Mouse (Mus musculus): ENCODE data around the gene Pikfyve. TPM values are rescaled to one million over a fixed set of nuclear protein-coding genes. Genes with fewer than 3 reads are reported as not detected.

Gene Pikfyve
- polyA plus RNA-seq, 1 experiment, result 12.9 TPM

- peak overlapping the region; percentile 100 for H3K4me3 ChIP-seq (replicated peaks; ENCODE audit: insufficient read depth, low read depth, low read length)
- TF ChIP-seq CTCF (IDR thresholded peaks at IDR 0.05; ENCODE audit: borderline replicate concordance, insufficient read depth, low read depth, low read length), result peak; percentile 47; the same call in 1 of the 2 replicates
- no peak for TF ChIP-seq POLR2A (IDR thresholded peaks at IDR 0.05; ENCODE audit: borderline replicate concordance, insufficient read depth, low read length)
- H3K4me1 ChIP-seq (ENCODE audit: control insufficient read depth, insufficient read depth, low read length), result peaks cover 3% of the 10 kb centered on the region; the same call in 1 of the 2 replicates
- WGBS, result 17% methylated on average over 12 of the region's 12 CpGs
- DNase-seq, result peak in 1 of 2 experiments; percentile 24
- no peaks in the 10 kb centered on the region for H3K27me3 ChIP-seq (ENCODE audit: control insufficient read depth, insufficient read depth, low read length)
- peak overlapping the region; percentile 87; the same call in 1 of the 2 replicates for H3K27ac ChIP-seq (ENCODE audit: insufficient read depth, low read length)
These were observed 818 bp upstream of the Pikfyve start for GRCm38 (mm10) chr1:65185524-65186205.

GRCm38 (mm10) chr1:65187074-65187430 is 569 bp downstream of the Pikfyve start:
- no peak overlapping the region for H3K27ac ChIP-seq (ENCODE audit: insufficient read depth, low read length)
- H3K27me3 ChIP-seq (ENCODE audit: control insufficient read depth, insufficient read depth, low read length), result no peaks in the 10 kb centered on the region
- TF ChIP-seq CTCF (IDR thresholded peaks at IDR 0.05; ENCODE audit: borderline replicate concordance, insufficient read depth, low read depth, low read length), result no peak
- DNase-seq, result no peak
- peaks cover 3% of the 10 kb centered on the region; the same call in 1 of the 2 replicates for H3K4me1 ChIP-seq (ENCODE audit: control insufficient read depth, insufficient read depth, low read length)
- H3K4me3 ChIP-seq (replicated peaks; ENCODE audit: insufficient read depth, low read depth, low read length), result peak overlapping the region; percentile 76
- under 1% methylated on average over 6 of the region's 6 CpGs for WGBS

- Histone ChIP-seq H3K27me3 (ENCODE audit: control insufficient read depth, insufficient read depth, low read length) (no peaks in the 10 kb centered on the region), H3K4me1 (ENCODE audit: control insufficient read depth, insufficient read depth, low read length) (peaks cover 3% of the 10 kb centered on the region; the same call in 1 of the 2 replicates), H3K4me3 (replicated peaks; ENCODE audit: insufficient read depth, low read depth, low read length) (no peak overlapping the region), H3K27ac (ENCODE audit: insufficient read depth, low read length) (no peak overlapping the region)
- no peak for DNase-seq
- 84% methylated on average over 4 of the region's 4 CpGs for WGBS
- TF ChIP-seq POLR2A (IDR thresholded peaks at IDR 0.05; ENCODE audit: borderline replicate concordance, insufficient read depth, low read length) (no peak), CTCF (IDR thresholded peaks at IDR 0.05; ENCODE audit: borderline replicate concordance, insufficient read depth, low read depth, low read length) (no peak)
These were observed 3.7 kb downstream of the Pikfyve start for GRCm38 (mm10) chr1:65190172-65190571.

- Histone ChIP-seq H3K27me3 (ENCODE audit: control insufficient read depth, insufficient read depth, low read length) (no peaks in the 10 kb centered on the region), H3K4me1 (ENCODE audit: control insufficient read depth, insufficient read depth, low read length) (no peaks in the 10 kb centered on the region), H3K4me3 (replicated peaks; ENCODE audit: insufficient read depth, low read depth, low read length) (no peak overlapping the region), H3K27ac (ENCODE audit: insufficient read depth, low read length) (no peak overlapping the region)
- TF ChIP-seq CTCF (IDR thresholded peaks at IDR 0.05; ENCODE audit: borderline replicate concordance, insufficient read depth, low read depth, low read length) (no peak), POLR2A (IDR thresholded peaks at IDR 0.05; ENCODE audit: borderline replicate concordance, insufficient read depth, low read length) (no peak)
- 96% methylated on average over 2 of the region's 2 CpGs for WGBS
- DNase-seq, result no peak
These were observed 6.7 kb downstream of the Pikfyve start for GRCm38 (mm10) chr1:65193226-65193625.

GRCm38 (mm10) chr1:65198425-65198824 is 11.9 kb downstream of the Pikfyve start:
- Histone ChIP-seq H3K4me3 (replicated peaks; ENCODE audit: insufficient read depth, low read depth, low read length) (no peak overlapping the region), H3K27ac (ENCODE audit: insufficient read depth, low read length) (no peak overlapping the region), H3K4me1 (ENCODE audit: control insufficient read depth, insufficient read depth, low read length) (no peaks in the 10 kb centered on the region), H3K27me3 (ENCODE audit: control insufficient read depth, insufficient read depth, low read length) (no peaks in the 10 kb centered on the region)
- 90% methylated on average over 2 of the region's 2 CpGs for WGBS
- DNase-seq, result no peak
- TF ChIP-seq POLR2A (IDR thresholded peaks at IDR 0.05; ENCODE audit: borderline replicate concordance, insufficient read depth, low read length), result no peak
- TF ChIP-seq CTCF (IDR thresholded peaks at IDR 0.05; ENCODE audit: borderline replicate concordance, insufficient read depth, low read depth, low read length), result no peak

- no peaks in the 10 kb centered on the region for H3K4me1 ChIP-seq (ENCODE audit: control insufficient read depth, insufficient read depth, low read length)
- no peak overlapping the region for H3K4me3 ChIP-seq (replicated peaks; ENCODE audit: insufficient read depth, low read depth, low read length)
- no peak overlapping the region for H3K27ac ChIP-seq (ENCODE audit: insufficient read depth, low read length)
- TF ChIP-seq POLR2A (IDR thresholded peaks at IDR 0.05; ENCODE audit: borderline replicate concordance, insufficient read depth, low read length), result no peak
- TF ChIP-seq CTCF (IDR thresholded peaks at IDR 0.05; ENCODE audit: borderline replicate concordance, insufficient read depth, low read depth, low read length), result no peak
- 96% methylated on average over 2 of the region's 2 CpGs for WGBS
- H3K27me3 ChIP-seq (ENCODE audit: control insufficient read depth, insufficient read depth, low read length), result no peaks in the 10 kb centered on the region
- no peak for DNase-seq
These were observed 12.4 kb downstream of the Pikfyve start for GRCm38 (mm10) chr1:65198861-65199260.

- no peaks in the 10 kb centered on the region for H3K27me3 ChIP-seq (ENCODE audit: control insufficient read depth, insufficient read depth, low read length)
- H3K4me1 ChIP-seq (ENCODE audit: control insufficient read depth, insufficient read depth, low read length), result no peaks in the 10 kb centered on the region
- no peak for DNase-seq
- H3K27ac ChIP-seq (ENCODE audit: insufficient read depth, low read length), result no peak overlapping the region
- TF ChIP-seq CTCF (IDR thresholded peaks at IDR 0.05; ENCODE audit: borderline replicate concordance, insufficient read depth, low read depth, low read length) (no peak), POLR2A (IDR thresholded peaks at IDR 0.05; ENCODE audit: borderline replicate concordance, insufficient read depth, low read length) (no peak)
- 94% methylated on average over 1 of the region's 1 CpGs for WGBS
- H3K4me3 ChIP-seq (replicated peaks; ENCODE audit: insufficient read depth, low read depth, low read length), result no peak overlapping the region
These were observed 17.8 kb downstream of the Pikfyve start for GRCm38 (mm10) chr1:65204299-65204698.

- Histone ChIP-seq H3K4me1 (ENCODE audit: control insufficient read depth, insufficient read depth, low read length) (no peaks in the 10 kb centered on the region), H3K27ac (ENCODE audit: insufficient read depth, low read length) (no peak overlapping the region), H3K27me3 (ENCODE audit: control insufficient read depth, insufficient read depth, low read length) (no peaks in the 10 kb centered on the region), H3K4me3 (replicated peaks; ENCODE audit: insufficient read depth, low read depth, low read length) (no peak overlapping the region)
- WGBS, result 8% methylated on average over 2 of the region's 2 CpGs
- TF ChIP-seq CTCF (IDR thresholded peaks at IDR 0.05; ENCODE audit: borderline replicate concordance, insufficient read depth, low read depth, low read length) (no peak), POLR2A (IDR thresholded peaks at IDR 0.05; ENCODE audit: borderline replicate concordance, insufficient read depth, low read length) (no peak)
- peak in 1 of 2 experiments; percentile 30 for DNase-seq
These were observed 26.7 kb downstream of the Pikfyve start for GRCm38 (mm10) chr1:65213214-65213613.
